Mouse (Mus musculus) lung, embryonic 16.5 days (tissue): ENCODE results near the gene Map1b. TPM values are rescaled to one million over a fixed set of nuclear protein-coding genes. Genes with fewer than 3 reads are reported as not detected.

Experiments used
- ATAC-seq: fragments of 200-750 bp; cut with Nextera tagmentation; 2 replicates; pipeline ENCODE4 v1.8.0; 2017; ENCODE audit warnings: low read depth, mild to moderate bottlenecking, moderate library complexity
- H3K27ac ChIP-seq: fragments of 300-500 bp; sonication (generic); 2 replicates; pipeline ENCODE4 v1.5.1; 2014; ENCODE audit warnings: mild to moderate bottlenecking, control low read depth, low read length
- H3K27me3 ChIP-seq: fragments of 300-500 bp; sonication (generic); 2 replicates; pipeline ENCODE4 v1.6.1; 2014; ENCODE audit warnings: low read depth, low read length, mixed read lengths; ENCODE audit not compliant: control insufficient read depth, insufficient read depth
- H3K36me3 ChIP-seq: fragments of 300-500 bp; sonication (generic); 2 replicates; pipeline ENCODE4 v1.6.1; 2014; ENCODE audit warnings: low read length; ENCODE audit not compliant: control insufficient read depth, insufficient read depth
- H3K4me1 ChIP-seq: fragments of 300-500 bp; sonication (generic); replicated peaks from 2 replicates; pipeline ENCODE4 v1.6.1; 2014; ENCODE audit warnings: low read length, mixed read lengths; ENCODE audit not compliant: control insufficient read depth, insufficient read depth
- H3K4me2 ChIP-seq: fragments of 300-500 bp; sonication (generic); 2 replicates; pipeline ENCODE4 v1.6.1; 2014; ENCODE audit warnings: low read depth, low read length, control low read depth
- H3K4me3 ChIP-seq: fragments of 300-500 bp; sonication (generic); 2 replicates; pipeline ENCODE4 v1.5.1; 2014; ENCODE audit warnings: mild to moderate bottlenecking, low read length, control low read depth
- H3K9ac ChIP-seq: fragments of 300-500 bp; sonication (generic); 2 replicates; pipeline ENCODE4 v1.6.1; 2014; ENCODE audit warnings: low read length, control low read depth
- H3K9me3 ChIP-seq: fragments of 300-500 bp; sonication (generic); 2 replicates; pipeline ENCODE4 v1.6.1; 2016; ENCODE audit warnings: low read length; ENCODE audit not compliant: control insufficient read depth
- WGBS: fragments of 180-500 bp; shearing (Covaris S2); extraction: QIAGEN DNeasy Blood & Tissue Kit; methylation state at CpG from one replicate; pipeline ENCODE4 v1.1.7; 2014; 5-methylcytosine and 5-hydroxymethylcytosine counted together
- polyA plus RNA-seq: library from polyadenylated mRNA; unstranded; fragments of >200 nt; fragmentation: Nextera tagmentation; extraction: Ambion mirVana; gene quantifications from 2 replicates; pipeline ENCODE4 v1.2.1, GENCODE M21; 2015

Map1b gene
- 65.0 and 67.1 TPM in 2 replicates for polyA plus RNA-seq

GRCm38 (mm10) chr13:99516448-99516881 lies at the start of gene Map1b:
Gene Map1b (minus strand): TSS chr13:99516540.
- Histone ChIP-seq H3K4me1 (peaks cover 24% of the 10 kb centered on the region), H3K27ac (peak within 1 kb of the TSS; percentile 57), H3K9me3 (no peaks in the 10 kb centered on the region), H3K9ac (peak within 1 kb of the TSS; percentile 73), H3K4me3 (peak within 1 kb of the TSS; percentile 72), H3K36me3 (no peaks in the 10 kb centered on the region), H3K27me3 (peaks cover 3% of the 10 kb centered on the region; the same call in 1 of the 2 replicates), H3K4me2 (peak within 1 kb of the TSS; percentile 96)
- ATAC-seq, result peak; percentile 84
- WGBS, result under 1% methylated on average over 26 of the region's 32 CpGs

- Histone ChIP-seq H3K4me3 (no peak overlapping the region), H3K27me3 (no peaks in the 10 kb centered on the region), H3K36me3 (no peaks in the 10 kb centered on the region), H3K27ac (no peak overlapping the region), H3K4me1 (no peaks in the 10 kb centered on the region), H3K9ac (no peak overlapping the region), H3K4me2 (no peak overlapping the region), H3K9me3 (no peaks in the 10 kb centered on the region)
- WGBS, result 18% methylated on average over 3 of the region's 3 CpGs
- ATAC-seq, result no peak
Observed at GRCm38 (mm10) chr13:99564346-99564745, 48.0 kb upstream of the Map1b start.

GRCm38 (mm10) chr13:99563021-99563420 lies 46.7 kb upstream of the Map1b start:
- WGBS, result 66% methylated on average over 3 of the region's 3 CpGs
- no peaks in the 10 kb centered on the region for H3K9me3 ChIP-seq
- H3K27ac ChIP-seq, result no peak overlapping the region
- H3K9ac ChIP-seq, result no peak overlapping the region
- no peaks in the 10 kb centered on the region for H3K4me1 ChIP-seq
- no peaks in the 10 kb centered on the region for H3K36me3 ChIP-seq
- H3K4me2 ChIP-seq, result no peak overlapping the region
- H3K4me3 ChIP-seq, result no peak overlapping the region
- no peaks in the 10 kb centered on the region for H3K27me3 ChIP-seq
- no peak for ATAC-seq

- Histone ChIP-seq H3K36me3 (no peaks in the 10 kb centered on the region), H3K27ac (no peak overlapping the region), H3K9me3 (no peaks in the 10 kb centered on the region), H3K9ac (no peak overlapping the region), H3K4me3 (no peak overlapping the region), H3K27me3 (no peaks in the 10 kb centered on the region), H3K4me1 (no peaks in the 10 kb centered on the region), H3K4me2 (no peak overlapping the region)
- no peak for ATAC-seq
- WGBS, result 65% methylated on average over 10 of the region's 10 CpGs
Observed at GRCm38 (mm10) chr13:99561843-99562550, 45.7 kb upstream of the Map1b start.

- peak; percentile 38; the same call in 1 of the 2 replicates for ATAC-seq
Observed at GRCm38 (mm10) chr13:99560674-99561639, 44.6 kb upstream of the Map1b start.

GRCm38 (mm10) chr13:99558216-99558906 lies 42.0 kb upstream of the Map1b start:
- Histone ChIP-seq H3K4me1 (no peaks in the 10 kb centered on the region), H3K4me3 (no peak overlapping the region), H3K27ac (no peak overlapping the region), H3K27me3 (no peaks in the 10 kb centered on the region), H3K9me3 (no peaks in the 10 kb centered on the region), H3K4me2 (no peak overlapping the region), H3K9ac (no peak overlapping the region), H3K36me3 (no peaks in the 10 kb centered on the region)
- WGBS, result 62% methylated on average over 12 of the region's 12 CpGs
- ATAC-seq, result no peak

More at GRCm38 (mm10) chr13:99560674-99561639, 44.6 kb upstream of the Map1b start:
- Histone ChIP-seq H3K36me3 (no peaks in the 10 kb centered on the region), H3K9ac (no peak overlapping the region), H3K4me2 (no peak overlapping the region), H3K27me3 (no peaks in the 10 kb centered on the region), H3K9me3 (no peaks in the 10 kb centered on the region), H3K4me3 (no peak overlapping the region), H3K4me1 (no peaks in the 10 kb centered on the region), H3K27ac (no peak overlapping the region)
- WGBS, result 54% methylated on average over 13 of the region's 13 CpGs

GRCm38 (mm10) chr13:99557813-99558212 lies 41.5 kb upstream of the Map1b start:
- H3K27me3 ChIP-seq, result no peaks in the 10 kb centered on the region
- H3K9ac ChIP-seq, result no peak overlapping the region
- no peaks in the 10 kb centered on the region for H3K36me3 ChIP-seq
- H3K9me3 ChIP-seq, result no peaks in the 10 kb centered on the region
- H3K4me3 ChIP-seq, result no peak overlapping the region
- 58% methylated on average over 15 of the region's 15 CpGs for WGBS
- no peak overlapping the region for H3K27ac ChIP-seq
- no peaks in the 10 kb centered on the region for H3K4me1 ChIP-seq
- H3K4me2 ChIP-seq, result no peak overlapping the region
- ATAC-seq, result no peak

- H3K9ac ChIP-seq, result no peak overlapping the region
- no peak overlapping the region for H3K4me3 ChIP-seq
- H3K36me3 ChIP-seq, result no peaks in the 10 kb centered on the region
- H3K4me1 ChIP-seq, result no peaks in the 10 kb centered on the region
- no peak overlapping the region for H3K27ac ChIP-seq
- no peak for ATAC-seq
- H3K9me3 ChIP-seq, result no peaks in the 10 kb centered on the region
- H3K4me2 ChIP-seq, result no peak overlapping the region
- H3K27me3 ChIP-seq, result no peaks in the 10 kb centered on the region
- WGBS, result 89% methylated on average over 5 of the region's 5 CpGs
Observed at GRCm38 (mm10) chr13:99557331-99557730, 41.0 kb upstream of the Map1b start.
